In genomic region chr11:59880031-59880430, GRCm38 (mm10) we compare ENCODE assay signal across 8 mouse cellular contexts. TPM values are rescaled to one million over a fixed set of nuclear protein-coding genes. Genes with fewer than 3 reads are reported as not detected.
DNase-seq lines count a peak whose midpoint lies in the region; ATAC-seq and TF ChIP-seq lines count a peak whose summit lies in the region.

No protein-coding gene starts in this region.

- TF ChIP-seq EP300 in lung, postnatal 0 days (IDR thresholded peaks at IDR 0.05): no peak

- no peaks in the 10 kb centered on the region for H3K9me3 ChIP-seq in hindbrain, embryonic 12.5 days (replicated peaks)
- no peaks in the 10 kb centered on the region for H3K9me3 ChIP-seq in lung, postnatal 0 days (ENCODE audit: low read length)

- WGBS in hindbrain, embryonic 12.5 days: 36% methylated on average over 2 of the region's 2 CpGs
- WGBS in lung, postnatal 0 days: 22% methylated on average over 2 of the region's 2 CpGs

- no peaks in the 10 kb centered on the region for H3K27me3 ChIP-seq in hindbrain, embryonic 12.5 days
- H3K27me3 ChIP-seq in lung, postnatal 0 days (replicated peaks; ENCODE audit: insufficient read depth, low read length): no peaks in the 10 kb centered on the region

- DNase-seq in NIH3T3 (ENCODE audit: low read depth): peak; percentile 92
- DNase-seq in cerebellum, postnatal 10 days: peak; percentile 91 to 92
- peak; percentile 45 to 80 for DNase-seq in frontal cortex, postnatal 10 days (ENCODE audit: low spot score in 2 of 2)
- peak; percentile 86 to 88 for DNase-seq in layer of hippocampus, postnatal 14 days (ENCODE audit: low spot score in 2 of 2)
- peak; percentile 90 for DNase-seq in lung, postnatal 0 days (ENCODE audit: low spot score)
- peak; percentile 56 for DNase-seq in retina, adult 2 months (ENCODE audit: low read depth, low spot score)
- peak; percentile 25 to 55 for DNase-seq in urinary bladder, adult 18-20 months (ENCODE audit: low spot score in 2 of 2)

- peak; percentile 94 for TF ChIP-seq CTCF in lung, postnatal 0 days (IDR thresholded peaks at IDR 0.05)

- no peak overlapping the region for H3K4me2 ChIP-seq in hindbrain, embryonic 12.5 days (replicated peaks)
- H3K4me2 ChIP-seq in lung, postnatal 0 days (replicated peaks; ENCODE audit: low read depth, low read length): no peak overlapping the region

- H3K4me3 ChIP-seq in hindbrain, embryonic 12.5 days: no peak overlapping the region
- H3K4me3 ChIP-seq in lung, postnatal 0 days (ENCODE audit: low read depth, low read length): no peak overlapping the region

- ATAC-seq in hindbrain, embryonic 12.5 days (ENCODE audit: low FRiP score): peak; percentile 82
- peak; percentile 78 for ATAC-seq in lung, postnatal 0 days

- peaks cover 2% of the 10 kb centered on the region for H3K4me1 ChIP-seq in hindbrain, embryonic 12.5 days
- H3K4me1 ChIP-seq in lung, postnatal 0 days (ENCODE audit: insufficient read depth, low read depth, low read length): no peaks in the 10 kb centered on the region

- H3K36me3 ChIP-seq in hindbrain, embryonic 12.5 days: peaks cover 19% of the 10 kb centered on the region
- peaks cover 12% of the 10 kb centered on the region; the same call in 1 of the 2 replicates for H3K36me3 ChIP-seq in lung, postnatal 0 days (ENCODE audit: insufficient read depth, low read length)

- H3K27ac ChIP-seq in hindbrain, embryonic 12.5 days: no peak overlapping the region
- no peak overlapping the region for H3K27ac ChIP-seq in lung, postnatal 0 days (ENCODE audit: low read length)

- H3K9ac ChIP-seq in hindbrain, embryonic 12.5 days: peak overlapping the region; percentile 18; the same call in 1 of the 2 replicates
- no peak overlapping the region for H3K9ac ChIP-seq in lung, postnatal 0 days (replicated peaks; ENCODE audit: low read depth)

RNA-seq across cellular contexts. Expression of gene Cops3, which starts 40.4 kb away (rescaled TPM):
- 205 and 207 TPM in 2 replicates for polyA plus RNA-seq in hindbrain, embryonic 12.5 days (2016; fragmentation: Nextera tagmentation; extraction: Ambion mirVana)
- total RNA-seq in layer of hippocampus, postnatal 14 days (2021): 10 to 100 TPM; 69.7 to 72.3 TPM
- polyA plus RNA-seq in lung, postnatal 0 days (2015; fragmentation: Nextera tagmentation; extraction: Ambion mirVana): 94.2 and 95.6 TPM in 2 replicates

RNA-seq across cellular contexts. Expression of gene Nt5m, which starts 40.8 kb away (rescaled TPM):
- 44.1 and 47.7 TPM in 2 replicates for polyA plus RNA-seq in hindbrain, embryonic 12.5 days (2016; fragmentation: Nextera tagmentation; extraction: Ambion mirVana)
- 10 to 100 TPM; 60.5 to 63.3 TPM for total RNA-seq in layer of hippocampus, postnatal 14 days (2021)
- 25.7 and 28.5 TPM in 2 replicates for polyA plus RNA-seq in lung, postnatal 0 days (2015; fragmentation: Nextera tagmentation; extraction: Ambion mirVana)

Comparison
In these comparisons a context has a peak if more than half of its experiments do, and no peak if none do; other contexts are left out.
1. DNase-seq: peak in every context shown above with its lines; median percentile 92 in NIH3T3; 92 in cerebellum, postnatal 10 days; 90 in lung, postnatal 0 days; 87 in layer of hippocampus, postnatal 14 days; 62 in frontal cortex, postnatal 10 days; 56 in retina, adult 2 months; 40 in urinary bladder, adult 18-20 months.